Mouse (Mus musculus) embryonic facial prominence, embryonic 12.5 days (tissue): ENCODE results near the gene Ryr1. TPM values are rescaled to one million over a fixed set of nuclear protein-coding genes. Genes with fewer than 3 reads are reported as not detected.

Source experiments
- ATAC-seq: fragments of 200-750 bp; cut with Nextera tagmentation; 2 replicates; pipeline ENCODE4 v1.8.0; 2017; ENCODE audit not compliant: insufficient number of reproducible peaks, insufficient read depth, low FRiP score, low TSS enrichment
- H3K27ac ChIP-seq: fragments of 300-500 bp; sonication (generic); 2 replicates; pipeline ENCODE4 v1.5.1; 2016; ENCODE audit warnings: mild to moderate bottlenecking
- H3K27me3 ChIP-seq: fragments of 300-500 bp; sonication (generic); 2 replicates; pipeline ENCODE4 v1.6.1; 2016; ENCODE audit warnings: mild to moderate bottlenecking, moderate library complexity
- H3K36me3 ChIP-seq: fragments of 300-500 bp; sonication (generic); 2 replicates; pipeline ENCODE4 v1.6.1; 2016; ENCODE audit warnings: mild to moderate bottlenecking
- H3K4me1 ChIP-seq: fragments of 300-500 bp; sonication (generic); 2 replicates; pipeline ENCODE4 v1.6.1; 2016
- H3K4me2 ChIP-seq: fragments of 300-500 bp; sonication (generic); replicated peaks from 2 replicates; pipeline ENCODE4 v1.6.1; 2016; ENCODE audit warnings: mild to moderate bottlenecking, moderate library complexity
- H3K4me3 ChIP-seq: fragments of 300-500 bp; sonication (generic); 2 replicates; pipeline ENCODE4 v1.5.1; 2016; ENCODE audit warnings: mild to moderate bottlenecking
- H3K9ac ChIP-seq: fragments of 300-500 bp; sonication (generic); 2 replicates; pipeline ENCODE4 v1.6.1; 2016; ENCODE audit warnings: mild to moderate bottlenecking, moderate library complexity
- H3K9me3 ChIP-seq: fragments of 300-500 bp; sonication (generic); 2 replicates; pipeline ENCODE4 v1.6.1; 2016; ENCODE audit warnings: mild to moderate bottlenecking, moderate library complexity
- WGBS: fragments of 180-500 bp; shearing (Covaris S2); methylation state at CpG from one replicate; pipeline ENCODE4 v1.1.7; 2016; 5-methylcytosine and 5-hydroxymethylcytosine counted together
- polyA plus RNA-seq: library from polyadenylated mRNA; unstranded; fragments of >200 nt; fragmentation: Nextera tagmentation; extraction: Ambion mirVana; gene quantifications from 2 replicates; pipeline ENCODE4 v1.2.1, GENCODE M21; 2016

Ryr1 gene
- polyA plus RNA-seq, 1 experiment from 2014 or later: 3.7 TPM

DNA sequence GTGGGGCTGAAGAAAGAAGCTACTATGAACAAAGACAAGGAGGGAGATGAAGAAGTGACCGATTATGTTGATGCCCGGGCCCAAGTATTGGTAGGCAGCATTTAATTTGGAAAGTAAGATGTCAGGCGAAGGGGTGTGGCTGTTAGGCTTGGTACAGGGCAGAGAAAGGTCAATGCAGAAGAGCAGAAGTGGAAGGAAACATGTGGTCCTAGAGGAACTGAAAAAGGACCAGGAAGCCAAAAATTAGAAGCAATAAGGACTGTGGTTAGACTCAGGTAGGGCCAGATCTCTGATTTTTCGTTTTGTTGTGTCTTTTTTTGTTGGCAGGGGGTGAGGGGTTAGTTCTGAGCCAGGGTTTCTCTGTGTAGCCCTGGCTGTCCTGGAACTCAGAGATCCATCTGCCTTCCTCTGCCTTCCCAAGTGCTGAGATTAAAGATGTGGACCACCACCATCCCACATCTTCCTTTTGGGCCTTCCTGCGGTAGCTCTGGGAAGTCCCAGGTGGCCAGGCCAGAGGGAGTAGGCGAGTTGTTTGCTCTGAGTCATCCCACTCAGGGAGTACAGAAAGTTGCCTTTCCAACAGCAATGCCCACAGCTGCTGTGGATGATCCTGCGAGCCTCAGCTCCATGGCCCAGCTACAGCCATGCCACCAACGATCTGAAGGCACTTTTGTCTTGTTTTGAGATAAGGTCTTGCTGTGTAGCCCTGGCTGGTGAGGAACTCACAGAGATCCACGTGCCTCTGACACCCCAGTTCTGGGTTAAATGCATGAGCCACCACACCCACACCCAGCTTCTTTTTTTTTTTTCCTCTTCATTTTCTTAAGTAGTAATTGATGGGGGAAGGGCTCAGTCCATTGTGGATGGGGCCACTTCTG is 117.5 kb downstream of the Ryr1 start:
- no peaks in the 10 kb centered on the region for H3K4me1 ChIP-seq
- WGBS: 78% methylated on average over 9 of the region's 9 CpGs
- H3K27me3 ChIP-seq: no peaks in the 10 kb centered on the region
- no peak for ATAC-seq
- H3K9ac ChIP-seq: no peak overlapping the region
- no peaks in the 10 kb centered on the region for H3K9me3 ChIP-seq
- no peaks in the 10 kb centered on the region; the same call in 1 of the 2 replicates for H3K36me3 ChIP-seq
- H3K4me2 ChIP-seq: no peak overlapping the region
- H3K4me3 ChIP-seq: no peak overlapping the region
- H3K27ac ChIP-seq: no peak overlapping the region

GRCm38 (mm10) chr7:29000651-29001605 is 124.1 kb downstream of the Ryr1 start:
- Histone ChIP-seq H3K4me1 (0 out of 2 replicates have a peak, but pooled peaks cover 6% of the 10 kb centered on the region), H3K4me2 (peak overlapping the region; percentile 87), H3K27ac (peak overlapping the region; percentile 61), H3K36me3 (no peaks in the 10 kb centered on the region), H3K27me3 (no peaks in the 10 kb centered on the region), H3K9ac (peak overlapping the region; percentile 69), H3K4me3 (peak overlapping the region; percentile 47), H3K9me3 (no peaks in the 10 kb centered on the region)
- 4% methylated on average over 43 of the region's 43 CpGs for WGBS
- ATAC-seq: peak; percentile 78

DNA sequence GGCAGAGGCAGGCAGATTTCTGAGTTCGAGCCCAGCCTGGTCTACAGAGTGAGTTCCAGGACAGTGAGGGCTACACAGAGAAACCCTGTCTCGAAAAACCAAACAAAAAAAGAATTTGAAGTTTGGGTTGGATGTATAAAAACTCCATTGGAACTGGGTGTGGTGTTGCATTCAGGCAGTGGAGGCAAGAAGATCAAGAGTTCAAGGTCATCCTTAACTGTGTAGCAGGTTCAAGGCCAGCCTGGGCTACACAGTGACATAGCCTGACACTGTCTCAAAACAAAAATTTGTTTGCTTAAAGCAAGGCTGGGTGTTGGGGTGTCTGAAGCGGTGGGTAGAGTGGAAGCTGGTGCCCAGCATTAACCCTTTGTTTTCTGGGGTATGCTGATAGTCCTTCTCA is 131.6 kb downstream of the Ryr1 start:
- no peaks in the 10 kb centered on the region for H3K36me3 ChIP-seq
- H3K9me3 ChIP-seq: no peaks in the 10 kb centered on the region
- no peak for ATAC-seq
- H3K4me3 ChIP-seq: no peak overlapping the region
- H3K4me2 ChIP-seq: no peak overlapping the region
- no peak overlapping the region for H3K27ac ChIP-seq
- H3K27me3 ChIP-seq: no peaks in the 10 kb centered on the region
- H3K9ac ChIP-seq: no peak overlapping the region
- H3K4me1 ChIP-seq: no peaks in the 10 kb centered on the region
- 82% methylated on average over 3 of the region's 3 CpGs for WGBS

- no peak for ATAC-seq
- WGBS: 88% methylated on average over 3 of the region's 3 CpGs
- H3K27ac ChIP-seq: no peak overlapping the region
These were observed 132.0 kb downstream of the Ryr1 start for GRCm38 (mm10) chr7:28992997-28993396.

DNA sequence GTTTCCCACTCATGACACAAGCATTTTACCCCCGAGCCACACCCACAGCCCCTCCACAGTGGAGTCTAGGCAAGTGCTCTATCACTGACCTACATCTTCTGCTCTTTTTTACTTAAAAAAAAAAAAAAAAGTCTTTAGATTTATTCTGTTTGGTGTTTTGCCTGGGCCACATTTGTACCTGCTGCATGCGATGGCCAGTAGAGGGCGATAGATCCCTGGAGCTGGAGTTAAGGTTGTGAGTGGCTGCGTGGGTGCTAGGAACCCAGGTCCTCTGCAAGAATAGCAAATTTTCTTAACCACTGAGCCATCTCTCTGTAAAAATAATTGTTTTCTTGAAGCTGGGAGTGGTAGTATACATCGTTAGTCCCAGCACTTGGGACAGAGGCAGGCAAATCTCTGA is 133.4 kb downstream of the Ryr1 start:
- H3K4me2 ChIP-seq: no peak overlapping the region
- no peak overlapping the region for H3K9ac ChIP-seq
- H3K9me3 ChIP-seq: no peaks in the 10 kb centered on the region
- ATAC-seq: no peak
- H3K36me3 ChIP-seq: no peaks in the 10 kb centered on the region
- no peaks in the 10 kb centered on the region for H3K27me3 ChIP-seq
- 63% methylated on average over 5 of the region's 5 CpGs for WGBS
- no peak overlapping the region for H3K4me3 ChIP-seq
- H3K27ac ChIP-seq: no peak overlapping the region
- no peaks in the 10 kb centered on the region for H3K4me1 ChIP-seq

More at GRCm38 (mm10) chr7:28992997-28993396, 132.0 kb downstream of the Ryr1 start:
- no peak overlapping the region for H3K9ac ChIP-seq
- H3K4me1 ChIP-seq: no peaks in the 10 kb centered on the region
- no peak overlapping the region for H3K4me3 ChIP-seq
- no peaks in the 10 kb centered on the region for H3K9me3 ChIP-seq
- H3K27me3 ChIP-seq: no peaks in the 10 kb centered on the region
- H3K4me2 ChIP-seq: no peak overlapping the region
- no peaks in the 10 kb centered on the region for H3K36me3 ChIP-seq

GRCm38 (mm10) chr7:28990766-28991273 is 134.2 kb downstream of the Ryr1 start:
- Histone ChIP-seq H3K27ac (no peak overlapping the region), H3K9ac (no peak overlapping the region), H3K27me3 (no peaks in the 10 kb centered on the region), H3K9me3 (no peaks in the 10 kb centered on the region), H3K4me1 (no peaks in the 10 kb centered on the region), H3K36me3 (no peaks in the 10 kb centered on the region), H3K4me3 (no peak overlapping the region), H3K4me2 (no peak overlapping the region)
- ATAC-seq: no peak
- whole genome bisulfite sequencing: 55% methylated on average over 14 of the region's 14 CpGs

DNA sequence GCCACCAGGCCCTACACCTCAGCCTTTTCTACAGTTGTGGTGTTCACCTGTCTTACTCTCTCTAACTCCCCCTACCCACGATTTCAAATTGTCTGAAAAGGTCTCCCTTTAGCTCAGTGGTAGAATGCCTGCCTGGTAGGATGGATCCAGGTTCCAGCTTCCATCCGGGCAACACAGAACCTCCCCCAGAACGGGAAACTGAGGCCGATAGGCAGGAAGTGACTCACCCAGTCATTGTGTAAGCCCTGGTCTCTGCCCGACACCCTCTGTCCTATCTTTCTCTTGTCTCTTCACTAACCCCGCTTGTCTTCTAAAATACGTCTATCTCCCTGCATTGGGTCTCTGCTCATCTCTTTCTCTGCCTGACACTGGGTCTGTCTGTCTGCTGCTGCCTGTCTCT is 139.8 kb downstream of the Ryr1 start:
- no peak overlapping the region for H3K27ac ChIP-seq
- H3K4me1 ChIP-seq: peaks cover 17% of the 10 kb centered on the region
- no peak overlapping the region for H3K4me3 ChIP-seq
- ATAC-seq: no peak
- 86% methylated on average over 7 of the region's 7 CpGs for WGBS
- H3K4me2 ChIP-seq: no peak overlapping the region
- no peaks in the 10 kb centered on the region for H3K9me3 ChIP-seq
- H3K27me3 ChIP-seq: no peaks in the 10 kb centered on the region
- no peak overlapping the region for H3K9ac ChIP-seq
- H3K36me3 ChIP-seq: no peaks in the 10 kb centered on the region

DNA sequence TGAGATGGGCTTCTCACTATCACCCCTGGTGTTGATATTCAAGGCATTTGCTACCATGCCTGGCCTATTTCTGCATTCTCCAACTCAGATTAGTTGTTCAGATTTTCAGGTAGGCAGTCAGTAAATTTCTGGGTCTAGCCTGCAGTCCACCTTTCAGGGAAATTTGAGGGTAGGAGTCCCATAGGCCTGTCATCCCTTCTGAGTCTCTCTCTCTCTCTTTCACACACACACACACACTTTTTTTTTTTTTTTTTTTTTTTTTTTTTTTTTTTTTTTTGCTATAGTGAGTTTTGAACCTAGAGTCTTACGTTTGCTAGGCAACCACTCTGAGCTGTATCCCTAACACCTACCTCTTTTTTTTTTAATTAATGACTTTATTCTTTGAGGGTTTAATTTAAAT is 140.5 kb downstream of the Ryr1 start:
- H3K9ac ChIP-seq: no peak overlapping the region
- 91% methylated on average over 1 of the region's 1 CpGs for WGBS
- H3K27ac ChIP-seq: no peak overlapping the region
- no peak for ATAC-seq
- H3K36me3 ChIP-seq: peaks cover under 1% of the 10 kb centered on the region; the same call in 1 of the 2 replicates
- H3K4me3 ChIP-seq: no peak overlapping the region
- H3K4me2 ChIP-seq: no peak overlapping the region
- H3K4me1 ChIP-seq: peaks cover 17% of the 10 kb centered on the region
- H3K27me3 ChIP-seq: no peaks in the 10 kb centered on the region
- no peaks in the 10 kb centered on the region for H3K9me3 ChIP-seq

- Histone ChIP-seq H3K36me3 (peaks cover 7% of the 10 kb centered on the region), H3K4me3 (no peak overlapping the region), H3K9ac (no peak overlapping the region), H3K4me2 (no peak overlapping the region), H3K9me3 (no peaks in the 10 kb centered on the region), H3K4me1 (peaks cover 17% of the 10 kb centered on the region), H3K27me3 (no peaks in the 10 kb centered on the region), H3K27ac (no peak overlapping the region)
- WGBS: 82% methylated on average over 4 of the region's 4 CpGs
- ATAC-seq: no peak
These were observed 141.1 kb downstream of the Ryr1 start for GRCm38 (mm10) chr7:28983849-28984248.

DNA sequence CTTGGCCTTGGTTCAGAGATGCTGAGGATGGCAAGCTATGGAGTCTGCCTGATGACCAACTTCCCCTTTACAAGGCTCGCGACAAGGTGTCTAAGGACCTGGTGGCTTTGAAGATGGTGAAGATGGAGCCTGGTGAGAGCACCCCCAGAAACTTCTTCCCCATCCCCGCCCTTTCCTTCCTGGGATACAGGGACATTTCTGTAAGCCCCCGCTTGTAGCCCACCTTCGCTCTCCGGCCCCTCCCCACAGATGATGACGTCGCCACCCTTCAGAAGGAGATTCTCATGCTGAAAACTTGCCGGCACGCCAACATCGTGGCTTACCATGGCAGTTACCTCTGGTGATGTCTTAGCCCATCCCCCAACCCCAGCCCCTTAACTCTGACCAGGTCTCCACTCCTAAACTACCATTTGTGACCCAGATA is 141.8 kb downstream of the Ryr1 start:
- H3K4me2 ChIP-seq: peak overlapping the region; percentile 72
- WGBS: 71% methylated on average over 11 of the region's 11 CpGs
- peak overlapping the region; percentile 63; the same call in 1 of the 2 replicates for H3K9ac ChIP-seq
- peaks cover 17% of the 10 kb centered on the region for H3K4me1 ChIP-seq
- no peak overlapping the region for H3K4me3 ChIP-seq
- peak overlapping the region; percentile 88; the same call in 1 of the 2 replicates for H3K27ac ChIP-seq
- peaks cover 14% of the 10 kb centered on the region for H3K36me3 ChIP-seq
- no peaks in the 10 kb centered on the region for H3K27me3 ChIP-seq
- H3K9me3 ChIP-seq: no peaks in the 10 kb centered on the region
- ATAC-seq: no peak

GRCm38 (mm10) chr7:28982274-28983013 is 142.5 kb downstream of the Ryr1 start:
- peak overlapping the region; percentile 72 for H3K4me2 ChIP-seq
- H3K4me1 ChIP-seq: peaks cover 17% of the 10 kb centered on the region
- peaks cover 21% of the 10 kb centered on the region for H3K36me3 ChIP-seq
- peak overlapping the region; percentile 88 for H3K27ac ChIP-seq
- H3K4me3 ChIP-seq: peak overlapping the region; percentile 54
- peak overlapping the region; percentile 63 for H3K9ac ChIP-seq
- H3K9me3 ChIP-seq: no peaks in the 10 kb centered on the region
- no peaks in the 10 kb centered on the region for H3K27me3 ChIP-seq
- WGBS: 14% methylated on average over 19 of the region's 19 CpGs
- peak; percentile 49 for ATAC-seq
